Mouse (Mus musculus) spleen, adult 2 months (tissue): Measurements from ENCODE around the gene Pla2g2d.

Experiments
- CTCF ChIP-seq: fragments of 200-500 bp; IDR thresholded peaks from 2 replicates; pipeline ENCODE4 v1.5.1; 2011; ENCODE audit warnings: mild to moderate bottlenecking, inconsistent platforms; ENCODE audit not compliant: insufficient read depth, insufficient read length, insufficient replicate concordance; ENCODE audit errors: extremely low read depth
- POLR2A ChIP-seq: fragments of 200-500 bp; IDR thresholded peaks from 2 replicates; pipeline ENCODE4 v1.6.1; 2011; ENCODE audit warnings: low read depth, low read length, inconsistent platforms

DNA sequence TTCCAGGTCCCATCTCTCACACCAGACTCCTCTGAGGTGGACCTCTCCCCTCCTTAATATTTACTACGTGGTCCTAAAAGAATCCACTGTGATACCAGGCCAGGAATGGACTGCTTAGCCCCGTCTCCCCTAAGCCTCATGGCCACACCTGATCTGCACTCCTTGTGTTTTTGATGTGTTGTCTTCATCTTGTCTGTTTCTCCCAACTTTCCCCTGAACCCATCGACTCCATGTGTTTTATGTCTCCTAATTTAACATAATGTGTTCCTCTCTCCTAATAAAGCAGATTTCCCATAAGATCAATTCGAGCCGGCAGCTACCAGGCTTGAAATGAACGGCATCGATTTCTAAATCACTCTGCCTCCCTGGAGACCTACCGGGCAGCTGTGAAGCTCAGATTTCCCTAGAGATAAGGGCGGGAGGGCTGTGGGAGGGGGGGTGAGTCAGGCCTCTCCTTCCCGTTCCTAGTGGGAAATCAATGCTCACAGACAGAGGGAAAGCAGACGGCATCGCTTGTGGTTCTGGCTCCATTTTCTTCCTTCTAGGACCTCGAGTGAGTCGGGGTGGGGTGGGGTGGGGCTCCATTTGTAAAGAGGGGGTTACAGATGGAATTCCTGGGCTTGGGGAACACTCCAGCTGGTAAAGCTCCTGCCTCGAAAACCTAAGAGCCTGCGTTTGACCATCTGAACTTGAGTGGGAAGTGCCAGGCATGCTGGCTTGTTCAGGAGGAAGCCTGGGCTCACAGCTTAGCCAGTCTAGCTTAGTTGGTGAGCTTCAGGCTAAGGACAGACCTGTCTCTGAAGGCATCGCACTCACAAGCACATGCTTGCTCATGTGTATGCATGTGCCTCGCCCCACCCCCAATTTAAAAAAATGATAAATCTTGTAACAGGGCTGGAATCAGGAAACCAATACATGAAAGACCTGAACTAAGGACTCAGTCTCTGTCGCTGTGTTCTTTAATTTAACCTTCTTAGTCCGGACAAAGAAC is 2.2 kb downstream of the Pla2g2d start:
- TF ChIP-seq POLR2A (no peak), CTCF (no peak)
